Mouse (Mus musculus): ENCODE measurements at regions not wholly inside any gene's neighbourhood (a gene's known extent, or its start where the extent isn't known, plus 50 kb on each side); places are given as distances from the start of the nearest gene placed in this dataset.

DNA sequence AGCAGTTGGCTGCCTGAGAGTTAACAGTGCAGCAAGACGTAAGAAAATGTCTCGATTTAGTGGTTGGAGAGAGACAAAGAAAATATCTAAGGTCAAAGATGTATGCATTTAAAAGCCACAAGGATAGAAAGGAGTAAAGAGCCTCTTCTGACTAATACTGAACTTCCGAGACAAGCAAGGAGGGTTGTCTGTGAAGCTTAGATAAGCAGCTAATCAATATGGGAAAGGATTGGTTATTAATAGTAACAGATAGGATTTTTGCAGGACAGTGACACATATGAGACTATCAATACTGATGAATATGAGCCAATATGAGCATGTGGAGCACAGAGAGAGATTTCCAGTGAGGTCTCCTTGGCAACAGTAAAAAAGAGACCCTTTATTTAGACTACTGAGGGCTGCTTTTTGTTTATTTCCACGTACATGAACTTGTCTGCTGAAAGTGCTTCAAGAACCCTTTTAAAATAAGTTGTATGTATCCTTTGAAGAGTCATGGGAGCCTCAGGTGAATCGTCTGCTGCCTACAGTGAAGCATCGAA lies 202.2 kb upstream of the Nova1 start:
- no peak for ATAC-seq (ENCODE audit: insufficient number of reproducible peaks, low FRiP score)
- Histone ChIP-seq H3K36me3 (no peaks in the 10 kb centered on the region), H3K27me3 (replicated peaks) (no peaks in the 10 kb centered on the region), H3K4me1 (replicated peaks) (no peaks in the 10 kb centered on the region), H3K4me3 (no peak overlapping the region), H3K9me3 (replicated peaks) (no peaks in the 10 kb centered on the region), H3K4me2 (no peak overlapping the region), H3K27ac (ENCODE audit: poor library complexity, severe bottlenecking) (no peak overlapping the region), H3K9ac (no peak overlapping the region)
- WGBS: 68% methylated on average over 6 of the region's 6 CpGs

DNA sequence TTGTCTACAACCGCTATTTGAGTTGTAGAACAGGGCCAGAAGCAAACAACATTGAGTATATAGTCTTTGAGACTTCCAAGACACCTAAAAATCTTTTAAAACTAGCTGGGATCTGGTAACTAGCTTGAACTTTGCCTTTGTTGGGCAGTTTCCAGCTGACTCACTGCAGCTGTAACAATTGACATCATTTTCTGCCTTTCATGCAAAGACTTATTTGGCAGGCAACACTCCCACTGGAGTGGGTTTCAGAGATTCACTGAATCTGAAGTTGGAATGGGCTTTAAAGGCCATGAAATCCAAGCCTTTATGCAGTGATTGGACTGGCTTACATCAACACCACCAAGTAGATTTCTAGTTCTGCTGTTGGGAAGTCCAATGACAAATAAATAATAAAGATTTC lies 173.6 kb upstream of the Nova1 start:
- Histone ChIP-seq H3K4me3 (no peak overlapping the region), H3K9me3 (replicated peaks) (no peaks in the 10 kb centered on the region), H3K9ac (no peak overlapping the region), H3K4me1 (replicated peaks) (no peaks in the 10 kb centered on the region), H3K36me3 (no peaks in the 10 kb centered on the region), H3K27ac (ENCODE audit: poor library complexity, severe bottlenecking) (no peak overlapping the region), H3K27me3 (replicated peaks) (no peaks in the 10 kb centered on the region), H3K4me2 (no peak overlapping the region)
- WGBS: 66% methylated on average over 1 of the region's 1 CpGs
- ATAC-seq (ENCODE audit: insufficient number of reproducible peaks, low FRiP score): no peak

DNA sequence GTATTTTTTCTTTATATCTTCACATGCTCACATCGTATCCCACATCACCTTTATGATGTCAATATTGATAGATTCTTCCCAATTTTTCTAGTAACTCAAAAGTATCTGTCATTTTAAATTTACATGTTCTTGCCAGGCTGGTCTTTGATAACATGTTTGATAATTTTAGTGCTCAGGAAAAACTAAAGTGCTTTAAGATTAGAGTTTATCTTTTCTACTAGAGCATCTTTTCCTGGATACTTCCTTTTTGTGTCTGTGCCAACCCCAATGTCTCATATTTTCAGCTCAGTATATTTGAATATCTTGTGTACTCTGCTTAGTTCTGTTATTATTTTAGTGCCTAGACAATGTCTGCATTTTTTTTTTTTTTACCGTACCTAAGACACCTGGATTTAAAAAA lies 170.2 kb upstream of the Nova1 start:
- ATAC-seq (ENCODE audit: insufficient number of reproducible peaks, low FRiP score): no peak
- Histone ChIP-seq H3K4me2 (no peak overlapping the region), H3K27ac (ENCODE audit: poor library complexity, severe bottlenecking) (no peak overlapping the region), H3K9ac (no peak overlapping the region), H3K36me3 (no peaks in the 10 kb centered on the region), H3K9me3 (replicated peaks) (no peaks in the 10 kb centered on the region), H3K4me3 (no peak overlapping the region), H3K27me3 (replicated peaks) (no peaks in the 10 kb centered on the region), H3K4me1 (replicated peaks) (no peaks in the 10 kb centered on the region)
- WGBS: 80% methylated on average over 2 of the region's 2 CpGs

DNA sequence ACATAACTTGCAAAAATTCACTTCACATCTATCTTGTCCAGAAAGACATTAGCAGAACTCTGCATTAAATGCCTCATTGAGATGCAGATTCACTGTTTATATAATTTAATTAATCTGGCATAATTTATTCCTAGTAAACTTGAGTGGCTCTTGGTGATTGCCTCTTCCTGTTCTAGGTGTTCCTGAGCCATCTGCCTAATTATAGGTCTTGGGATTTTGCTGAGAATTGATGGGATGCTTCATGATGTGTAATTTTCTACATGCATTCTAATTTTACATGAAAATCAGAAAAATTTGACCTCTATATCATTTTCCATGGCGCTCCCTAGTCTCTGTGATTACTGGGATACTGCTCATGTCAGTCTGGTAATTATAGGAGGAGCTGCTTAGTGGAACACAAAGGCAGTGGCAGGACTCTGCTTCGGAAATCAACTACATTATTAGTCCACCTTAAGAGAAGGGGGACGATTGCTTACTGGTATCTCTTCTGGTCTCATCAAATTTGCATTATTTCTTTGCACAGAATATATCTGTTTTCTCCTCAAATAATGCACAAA lies 131.6 kb upstream of the Nova1 start:
- H3K27me3 ChIP-seq (replicated peaks): no peaks in the 10 kb centered on the region
- no peaks in the 10 kb centered on the region for H3K9me3 ChIP-seq (replicated peaks)
- 74% methylated on average over 3 of the region's 3 CpGs for WGBS
- no peak overlapping the region for H3K4me2 ChIP-seq
- no peak overlapping the region for H3K27ac ChIP-seq (ENCODE audit: poor library complexity, severe bottlenecking)
- H3K4me3 ChIP-seq: no peak overlapping the region
- H3K4me1 ChIP-seq (replicated peaks): no peaks in the 10 kb centered on the region
- no peaks in the 10 kb centered on the region for H3K36me3 ChIP-seq
- ATAC-seq (ENCODE audit: insufficient number of reproducible peaks, low FRiP score): no peak
- no peak overlapping the region for H3K9ac ChIP-seq

DNA sequence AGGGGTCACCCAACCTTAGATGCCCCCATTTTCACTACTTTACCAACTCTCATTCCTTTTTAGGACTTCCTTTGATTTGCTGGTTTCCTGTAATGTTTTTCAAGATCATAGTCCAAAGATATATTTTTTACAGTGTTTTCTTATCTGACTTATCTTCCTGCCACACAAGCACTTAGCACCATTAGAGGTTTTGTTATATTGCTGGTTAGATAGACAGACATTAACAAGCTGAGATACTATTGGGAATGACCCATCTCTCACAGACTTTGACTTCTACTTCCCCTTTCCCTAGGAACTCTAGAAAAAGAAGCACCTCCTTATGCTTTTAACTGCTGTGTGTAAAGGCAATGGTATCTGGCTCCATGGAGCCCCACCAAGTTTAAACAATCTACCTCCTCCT lies 127.0 kb upstream of the Nova1 start:
- Histone ChIP-seq H3K9ac (no peak overlapping the region), H3K27ac (ENCODE audit: poor library complexity, severe bottlenecking) (no peak overlapping the region), H3K36me3 (no peaks in the 10 kb centered on the region), H3K4me2 (no peak overlapping the region), H3K4me3 (no peak overlapping the region), H3K9me3 (replicated peaks) (no peaks in the 10 kb centered on the region), H3K27me3 (replicated peaks) (no peaks in the 10 kb centered on the region), H3K4me1 (replicated peaks) (no peaks in the 10 kb centered on the region)
- no peak for ATAC-seq (ENCODE audit: insufficient number of reproducible peaks, low FRiP score)

DNA sequence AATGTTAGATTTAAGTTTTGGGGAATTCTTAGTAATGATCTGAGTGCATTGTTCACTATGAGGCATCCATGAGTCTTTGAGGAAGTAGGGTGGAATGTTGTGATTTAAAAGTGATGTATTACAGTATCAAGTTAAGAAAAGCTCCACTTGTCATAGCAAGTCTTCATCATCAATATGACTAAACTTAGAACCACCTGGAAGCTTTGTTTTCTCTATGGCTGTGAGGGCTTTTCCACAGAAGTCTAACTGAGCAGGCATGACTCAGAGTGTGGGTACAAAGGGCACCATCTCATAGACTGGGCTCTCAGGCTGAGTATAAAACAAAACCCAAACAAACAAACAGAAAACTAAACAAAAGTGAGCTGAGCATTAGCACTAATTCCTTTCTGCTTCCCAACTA lies 112.4 kb upstream of the Nova1 start:
- Histone ChIP-seq H3K27ac (ENCODE audit: poor library complexity, severe bottlenecking) (no peak overlapping the region), H3K27me3 (replicated peaks) (no peaks in the 10 kb centered on the region), H3K4me2 (no peak overlapping the region), H3K9me3 (replicated peaks) (no peaks in the 10 kb centered on the region), H3K36me3 (no peaks in the 10 kb centered on the region), H3K4me3 (no peak overlapping the region), H3K4me1 (replicated peaks) (no peaks in the 10 kb centered on the region), H3K9ac (no peak overlapping the region)
- no peak for ATAC-seq (ENCODE audit: insufficient number of reproducible peaks, low FRiP score)

DNA sequence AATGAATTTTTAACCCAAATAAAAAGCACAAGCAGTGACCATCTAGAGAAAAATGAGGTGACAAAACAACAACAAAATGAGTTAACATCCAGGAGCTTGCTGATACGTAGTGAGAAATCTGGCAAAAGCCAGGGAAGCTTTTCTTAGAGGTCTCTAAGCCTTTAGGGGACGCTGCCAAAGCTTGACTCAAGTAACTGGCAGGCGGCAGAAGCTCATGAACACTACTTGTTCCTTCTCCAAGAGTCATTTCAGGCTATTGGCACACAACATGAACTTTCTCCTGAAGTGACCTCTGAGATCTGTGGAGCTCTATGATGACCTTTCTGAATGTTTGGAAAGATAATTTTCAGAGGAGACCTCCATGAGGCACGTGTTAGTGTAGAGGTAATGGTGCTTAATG lies 98.6 kb upstream of the Nova1 start:
- H3K4me2 ChIP-seq: no peak overlapping the region
- H3K9me3 ChIP-seq (replicated peaks): no peaks in the 10 kb centered on the region
- no peaks in the 10 kb centered on the region for H3K4me1 ChIP-seq (replicated peaks)
- no peak overlapping the region for H3K27ac ChIP-seq (ENCODE audit: poor library complexity, severe bottlenecking)
- no peaks in the 10 kb centered on the region for H3K36me3 ChIP-seq
- H3K4me3 ChIP-seq: no peak overlapping the region
- H3K9ac ChIP-seq: no peak overlapping the region
- 63% methylated on average over 4 of the region's 4 CpGs for WGBS
- ATAC-seq (ENCODE audit: insufficient number of reproducible peaks, low FRiP score): no peak
- no peaks in the 10 kb centered on the region for H3K27me3 ChIP-seq (replicated peaks)

DNA sequence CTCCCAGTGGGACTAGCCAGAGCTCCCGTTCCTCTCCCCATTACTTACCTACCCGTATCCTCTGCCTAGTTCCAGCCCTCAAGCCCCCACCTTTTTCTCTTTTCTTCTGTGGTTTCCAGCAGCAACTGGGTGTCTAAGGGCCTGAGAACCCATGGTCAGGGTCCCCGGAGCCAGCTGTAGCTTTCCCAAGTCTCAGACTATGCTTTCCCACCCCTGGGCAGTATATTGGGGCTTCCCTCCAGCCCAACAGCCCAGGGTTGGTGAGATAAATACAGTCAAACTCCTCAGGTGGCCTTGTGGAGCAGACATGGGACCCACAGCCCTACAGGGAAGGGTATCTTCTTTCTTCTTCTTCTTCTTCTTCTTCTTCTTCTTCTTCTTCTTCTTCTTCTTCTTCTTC lies 59.4 kb upstream of the Nova1 start:
- no peaks in the 10 kb centered on the region for H3K4me1 ChIP-seq (replicated peaks)
- H3K9me3 ChIP-seq (replicated peaks): no peaks in the 10 kb centered on the region
- WGBS: 86% methylated on average over 3 of the region's 3 CpGs
- H3K4me3 ChIP-seq: no peak overlapping the region
- H3K36me3 ChIP-seq: no peaks in the 10 kb centered on the region
- no peak overlapping the region for H3K9ac ChIP-seq
- H3K27me3 ChIP-seq (replicated peaks): no peaks in the 10 kb centered on the region
- no peak overlapping the region for H3K4me2 ChIP-seq
- ATAC-seq (ENCODE audit: insufficient number of reproducible peaks, low FRiP score): no peak
- no peak overlapping the region for H3K27ac ChIP-seq (ENCODE audit: poor library complexity, severe bottlenecking)

DNA sequence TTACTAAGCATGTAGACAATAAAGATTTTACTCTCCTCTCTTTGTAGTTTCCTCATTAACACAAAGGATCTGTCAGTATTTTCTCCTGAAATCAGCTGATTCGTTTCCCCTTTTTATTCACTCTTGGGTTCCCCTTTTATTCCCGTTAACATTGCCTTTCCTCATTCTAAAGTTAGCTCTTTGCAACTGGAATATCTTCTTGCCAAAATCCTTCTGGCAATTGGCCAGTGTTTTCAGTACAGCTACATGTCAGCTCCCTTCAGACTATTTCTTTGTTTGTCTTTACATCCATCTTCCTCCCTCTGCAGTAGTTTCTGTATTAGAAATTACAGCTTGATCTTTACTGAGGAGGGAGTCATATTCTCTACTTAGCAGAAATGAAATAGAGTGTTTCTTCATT lies 51.4 kb upstream of the Nova1 start:
- Histone ChIP-seq H3K9me3 (replicated peaks) (no peaks in the 10 kb centered on the region), H3K36me3 (no peaks in the 10 kb centered on the region), H3K27ac (ENCODE audit: poor library complexity, severe bottlenecking) (no peak overlapping the region), H3K4me3 (no peak overlapping the region), H3K4me2 (no peak overlapping the region), H3K4me1 (replicated peaks) (no peaks in the 10 kb centered on the region), H3K9ac (no peak overlapping the region), H3K27me3 (replicated peaks) (no peaks in the 10 kb centered on the region)
- 49% methylated on average over 2 of the region's 2 CpGs for WGBS
- ATAC-seq (ENCODE audit: insufficient number of reproducible peaks, low FRiP score): no peak

All from heart, embryonic 12.5 days (tissue).